Mouse (Mus musculus) heart, embryonic 13.5 days (tissue): ENCODE measurements at regions not wholly inside any gene's neighbourhood (a gene's known extent, or its start where the extent isn't known, plus 50 kb on each side); places are given as distances from the start of the nearest gene placed in this dataset.

ENCODE experiments used
- ATAC-seq: fragments of 200-750 bp; cut with Nextera tagmentation; 2 replicates; pipeline ENCODE4 v1.8.0; 2017; ENCODE audit warnings: moderate TSS enrichment; ENCODE audit not compliant: insufficient number of reproducible peaks, low FRiP score, low TSS enrichment; ENCODE audit errors: extremely low read depth
- H3K27ac ChIP-seq: fragments of 300-500 bp; sonication (generic); replicated peaks from 2 replicates; pipeline ENCODE4 v1.5.1; 2015; ENCODE audit warnings: moderate library complexity, mild to moderate bottlenecking, inconsistent platforms
- H3K27me3 ChIP-seq: fragments of 300-500 bp; sonication (generic); replicated peaks from 2 replicates; pipeline ENCODE4 v1.6.1; 2015; ENCODE audit warnings: mild to moderate bottlenecking, inconsistent platforms
- H3K36me3 ChIP-seq: fragments of 300-500 bp; sonication (generic); 2 replicates; pipeline ENCODE4 v1.6.1; 2015; ENCODE audit warnings: mild to moderate bottlenecking, inconsistent platforms
- H3K4me1 ChIP-seq: fragments of 300-500 bp; sonication (generic); 2 replicates; pipeline ENCODE4 v1.6.1; 2015; ENCODE audit warnings: inconsistent platforms
- H3K4me2 ChIP-seq: fragments of 300-500 bp; sonication (generic); 2 replicates; pipeline ENCODE4 v1.6.1; 2015; ENCODE audit warnings: inconsistent platforms, mild to moderate bottlenecking, moderate library complexity
- H3K4me3 ChIP-seq: fragments of 300-500 bp; sonication (generic); 2 replicates; pipeline ENCODE4 v1.5.1; 2015; ENCODE audit warnings: moderate library complexity, mild to moderate bottlenecking, inconsistent platforms
- H3K9ac ChIP-seq: fragments of 300-500 bp; sonication (generic); 2 replicates; pipeline ENCODE4 v1.6.1; 2015; ENCODE audit warnings: inconsistent platforms, mild to moderate bottlenecking, moderate library complexity
- H3K9me3 ChIP-seq: fragments of 300-500 bp; sonication (generic); 2 replicates; pipeline ENCODE4 v1.6.1; 2016; ENCODE audit warnings: inconsistent platforms
- WGBS: fragments of 180-500 bp; shearing (Covaris S2); methylation state at CpG from one replicate; pipeline ENCODE4 v1.1.7; 2015; ENCODE audit warnings: mixed read lengths; 5-methylcytosine and 5-hydroxymethylcytosine counted together

DNA sequence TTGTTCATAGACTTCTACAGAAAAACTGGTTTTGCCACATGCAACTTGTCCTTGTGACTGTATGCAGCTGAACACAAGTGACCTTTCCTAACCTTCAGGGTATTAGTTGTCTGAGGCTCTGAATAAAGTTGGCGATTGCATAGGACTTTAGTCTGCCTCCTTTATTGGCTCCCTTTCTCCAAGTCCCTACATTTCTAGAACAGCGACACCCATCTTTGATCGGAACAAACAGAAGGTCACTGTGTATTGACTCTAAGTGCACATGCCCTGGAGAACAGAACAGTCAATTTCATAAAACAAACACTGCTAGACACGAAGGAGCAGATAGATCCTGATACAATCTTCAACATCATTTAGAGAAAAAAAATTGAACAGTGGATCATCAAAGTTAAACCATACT is 60.2 kb upstream of the Rbms3 start:
- Histone ChIP-seq H3K4me2 (no peak overlapping the region), H3K36me3 (no peaks in the 10 kb centered on the region), H3K4me3 (no peak overlapping the region), H3K9me3 (no peaks in the 10 kb centered on the region; the same call in 1 of the 2 replicates), H3K9ac (no peak overlapping the region), H3K27me3 (no peaks in the 10 kb centered on the region), H3K27ac (no peak overlapping the region), H3K4me1 (no peaks in the 10 kb centered on the region)
- ATAC-seq: no peak
- WGBS: 74% methylated on average over 4 of the region's 4 CpGs
